11 mouse cellular contexts compared by ENCODE assay signal in genomic region chr5:120431649-120432485, GRCm38 (mm10). TPM values are rescaled to one million over a fixed set of nuclear protein-coding genes. Genes with fewer than 3 reads are reported as not detected.
DNase-seq lines count a peak whose midpoint lies in the region; ATAC-seq and TF ChIP-seq lines count a peak whose summit lies in the region.
"Had no signal": no experiment of that assay in that cellular context is flagged by ENCODE, and none has a peak within 500 bp of the region (broad histone marks: within the 10 kb centered on the region; RNA-seq: fewer than 3 reads in every experiment).

Gene Lhx5, plus strand, starts transcription at chr5:120431699.

- H3K4me3 ChIP-seq in kidney, embryonic 14.5 days (ENCODE audit: low read length): peak within 1 kb of the TSS; percentile 10
- H3K4me3 ChIP-seq in hindbrain, postnatal 0 days (ENCODE audit: low read length): peak within 1 kb of the TSS; percentile 46
- H3K4me3 ChIP-seq in neural tube, embryonic 15.5 days (replicated peaks): peak within 1 kb of the TSS; percentile 54
- H3K4me3 ChIP-seq: embryonic facial prominence, embryonic 13.5 days; lung, embryonic 15.5 days had no signal

- no peaks in the 10 kb centered on the region for H3K9me3 ChIP-seq in kidney, embryonic 14.5 days (ENCODE audit: control insufficient read depth, low read length)
- H3K9me3 ChIP-seq in hindbrain, postnatal 0 days (ENCODE audit: low read length): no peaks in the 10 kb centered on the region
- no peaks in the 10 kb centered on the region for H3K9me3 ChIP-seq in neural tube, embryonic 15.5 days (replicated peaks)
- H3K9me3 ChIP-seq: embryonic facial prominence, embryonic 13.5 days; lung, embryonic 15.5 days had no signal

- no peak within 1 kb of the TSS for H3K4me2 ChIP-seq in kidney, embryonic 14.5 days (replicated peaks; ENCODE audit: low read depth, low read length)
- peak within 1 kb of the TSS; percentile 61 for H3K4me2 ChIP-seq in hindbrain, postnatal 0 days (ENCODE audit: low read depth, low read length)
- H3K4me2 ChIP-seq in neural tube, embryonic 15.5 days: peak within 1 kb of the TSS; percentile 55
- H3K4me2 ChIP-seq: embryonic facial prominence, embryonic 13.5 days; lung, embryonic 15.5 days had no signal

- H3K4me1 ChIP-seq in kidney, embryonic 14.5 days (ENCODE audit: control insufficient read depth, insufficient read depth, low read length): peaks cover 9% of the 10 kb centered on the region; the same call in 1 of the 2 replicates
- H3K4me1 ChIP-seq in hindbrain, postnatal 0 days (ENCODE audit: insufficient read depth, low read length): no peaks in the 10 kb centered on the region
- H3K4me1 ChIP-seq in neural tube, embryonic 15.5 days: peaks cover 6% of the 10 kb centered on the region; the same call in 1 of the 2 replicates

- no peak for ATAC-seq in kidney, embryonic 14.5 days (ENCODE audit: low FRiP score, low TSS enrichment)
- ATAC-seq in hindbrain, postnatal 0 days: peak; percentile 62
- ATAC-seq in neural tube, embryonic 15.5 days (ENCODE audit: low FRiP score): peak; percentile 89
- ATAC-seq in activated CD4-positive, CD25-positive, alpha-beta regulatory T cell, adult 4 months: no peak

- no peak for DNase-seq in kidney, postnatal 4 days
- peak; percentile 74 for DNase-seq in embryo, embryonic 11 days
- peak; percentile 87 for DNase-seq in hindbrain, postnatal 0 days (ENCODE audit: low spot score)
- DNase-seq in layer of hippocampus, adult 8-10 months (ENCODE audit: low spot score in 2 of 2): no peak
- no peak for DNase-seq in lung, postnatal 36 days

- H3K27ac ChIP-seq in kidney, embryonic 14.5 days (ENCODE audit: low read depth, low read length): no peak within 1 kb of the TSS
- H3K27ac ChIP-seq in hindbrain, postnatal 0 days: peak within 1 kb of the TSS; percentile 72
- H3K27ac ChIP-seq in neural tube, embryonic 15.5 days (replicated peaks): peak within 1 kb of the TSS; percentile 84
- H3K27ac ChIP-seq: embryonic facial prominence, embryonic 13.5 days; lung, embryonic 15.5 days had no signal

- TF ChIP-seq CTCF in hindbrain, postnatal 0 days (IDR thresholded peaks at IDR 0.05; ENCODE audit: low read depth): no peak

- no peaks in the 10 kb centered on the region for H3K36me3 ChIP-seq in kidney, embryonic 14.5 days (ENCODE audit: control insufficient read depth, insufficient read depth, low read length)
- no peaks in the 10 kb centered on the region for H3K36me3 ChIP-seq in hindbrain, postnatal 0 days (ENCODE audit: insufficient read depth, low read length)
- no peaks in the 10 kb centered on the region for H3K36me3 ChIP-seq in neural tube, embryonic 15.5 days
- H3K36me3 ChIP-seq: embryonic facial prominence, embryonic 13.5 days; lung, embryonic 15.5 days had no signal

- H3K27me3 ChIP-seq in kidney, embryonic 14.5 days (ENCODE audit: control insufficient read depth, insufficient read depth, low read length): peaks cover 97% of the 10 kb centered on the region
- H3K27me3 ChIP-seq in hindbrain, postnatal 0 days (ENCODE audit: insufficient read depth, low read length): peaks cover 61% of the 10 kb centered on the region
- peaks cover 84% of the 10 kb centered on the region for H3K27me3 ChIP-seq in neural tube, embryonic 15.5 days (replicated peaks)

- H3K9ac ChIP-seq in kidney, embryonic 14.5 days (ENCODE audit: low read depth, low read length): no peak within 1 kb of the TSS
- peak within 1 kb of the TSS; percentile 61 for H3K9ac ChIP-seq in hindbrain, postnatal 0 days (replicated peaks; ENCODE audit: low read length)
- peak within 1 kb of the TSS; percentile 65 for H3K9ac ChIP-seq in neural tube, embryonic 15.5 days (replicated peaks)
- H3K9ac ChIP-seq: embryonic facial prominence, embryonic 13.5 days; lung, embryonic 15.5 days had no signal

- under 1% methylated on average over 69 of the region's 69 CpGs for WGBS in kidney, embryonic 14.5 days
- under 1% methylated on average over 69 of the region's 69 CpGs for WGBS in hindbrain, postnatal 0 days
- WGBS in neural tube, embryonic 15.5 days: under 1% methylated on average over 69 of the region's 69 CpGs

RNA-seq across cellular contexts. Expression of gene Lhx5, which starts in this region (rescaled TPM):
- not detected in 2 replicates for polyA plus RNA-seq in kidney, embryonic 14.5 days (2014; fragmentation: Nextera tagmentation; extraction: Ambion mirVana)
- total RNA-seq in hindbrain, postnatal 0 days (2014; rRNA removed): 26.2 and 31.0 TPM in 2 replicates
- polyA plus RNA-seq in hindbrain, postnatal 0 days (2015; fragmentation: Nextera tagmentation; extraction: Ambion mirVana): 14.0 and 15.2 TPM in 2 replicates
- 18.7 and 22.4 TPM in 2 replicates for polyA plus RNA-seq in neural tube, embryonic 15.5 days (2015; fragmentation: Nextera tagmentation; extraction: Ambion mirVana)
- under 1 TPM in 2 of 4 experiments, not detected in 2; 0.10 to 0.11 TPM for total RNA-seq in layer of hippocampus, adult 8-10 months (2022)
- polyA plus RNA-seq in activated CD4-positive, CD25-positive, alpha-beta regulatory T cell, adult 4 months (2017; shearing (Covaris generic)): not detected
- polyA plus RNA-seq: intestine, embryonic 14.5 days had no signal

Comparison
In these comparisons a context has a peak if more than half of its experiments do, and no peak if none do; other contexts are left out.
1. RNA of gene Lhx5 (total RNA-seq): 26.2 to 31.0 TPM in hindbrain, postnatal 0 days; 0.10 to 0.11 TPM in layer of hippocampus, adult 8-10 months; every median in the first group is over 10 times any median in the second.
2. RNA of gene Lhx5 (polyA plus RNA-seq): 18.7 to 22.4 TPM in neural tube, embryonic 15.5 days and 14.0 to 15.2 TPM in hindbrain, postnatal 0 days; not detected in kidney, embryonic 14.5 days and not detected in activated CD4-positive, CD25-positive, alpha-beta regulatory T cell, adult 4 months; every median in the first group is over 10 times any median in the second.
3. ATAC-seq: peak in hindbrain, postnatal 0 days (single experiment) and neural tube, embryonic 15.5 days (single experiment); none in kidney, embryonic 14.5 days (single experiment) and activated CD4-positive, CD25-positive, alpha-beta regulatory T cell, adult 4 months (single experiment).
4. DNase-seq: peak in embryo, embryonic 11 days (single experiment) and hindbrain, postnatal 0 days (single experiment); none in kidney, postnatal 4 days (0 of 2), layer of hippocampus, adult 8-10 months (0 of 2) and lung, postnatal 36 days (single experiment).
5. Peak in every context shown above with its lines, with median percentiles within 50 percentile points of each other: H3K4me3 ChIP-seq.